8 mouse cellular contexts compared by ENCODE assay signal in genomic region chr13:104792184-104792583, GRCm38 (mm10). TPM values are rescaled to one million over a fixed set of nuclear protein-coding genes. Genes with fewer than 3 reads are reported as not detected.
DNase-seq lines count a peak whose midpoint lies in the region; ATAC-seq lines count a peak whose summit lies in the region.

TSS of gene Srek1ip1 (plus strand) at chr13:104792484.

- H3K4me1 ChIP-seq in kidney, embryonic 16.5 days (ENCODE audit: insufficient read depth, low read length) = no peaks in the 10 kb centered on the region
- no peaks in the 10 kb centered on the region for H3K4me1 ChIP-seq in heart, embryonic 10.5 days
- no peaks in the 10 kb centered on the region for H3K4me1 ChIP-seq in neural tube, embryonic 14.5 days (ENCODE audit: control insufficient read depth, insufficient read depth, low read length)

- H3K27ac ChIP-seq in kidney, embryonic 16.5 days (ENCODE audit: low read length) = no peak within 1 kb of the TSS
- no peak within 1 kb of the TSS for H3K27ac ChIP-seq in heart, embryonic 10.5 days
- H3K27ac ChIP-seq in neural tube, embryonic 14.5 days (ENCODE audit: low read depth, low read length) = no peak within 1 kb of the TSS

- H3K9me3 ChIP-seq in kidney, embryonic 16.5 days (ENCODE audit: low read length) = no peaks in the 10 kb centered on the region
- no peaks in the 10 kb centered on the region for H3K9me3 ChIP-seq in heart, embryonic 10.5 days
- H3K9me3 ChIP-seq in neural tube, embryonic 14.5 days (ENCODE audit: control insufficient read depth, low read length) = no peaks in the 10 kb centered on the region

- H3K36me3 ChIP-seq in kidney, embryonic 16.5 days (ENCODE audit: insufficient read depth, low read length) = 0 out of 2 replicates have a peak, but pooled peaks cover 4% of the 10 kb centered on the region
- H3K36me3 ChIP-seq in heart, embryonic 10.5 days = peaks cover 24% of the 10 kb centered on the region; the same call in 1 of the 2 replicates
- H3K36me3 ChIP-seq in neural tube, embryonic 14.5 days (ENCODE audit: control insufficient read depth, insufficient read depth, low read length) = peaks cover 10% of the 10 kb centered on the region; the same call in 1 of the 2 replicates

- no peak within 1 kb of the TSS for H3K9ac ChIP-seq in kidney, embryonic 16.5 days (replicated peaks; ENCODE audit: low read length)
- no peak within 1 kb of the TSS for H3K9ac ChIP-seq in neural tube, embryonic 14.5 days (replicated peaks; ENCODE audit: low read depth, low read length)

- DNase-seq in kidney, adult 9 months = no peak
- no peak for DNase-seq in adrenal gland, postnatal 4 days (ENCODE audit: low spot score in 2 of 2)
- no peak for DNase-seq in heart, embryonic 10.5 days (ENCODE audit: low spot score)
- DNase-seq in layer of hippocampus, postnatal 25 days (ENCODE audit: extremely low spot score in 1 of 2, low spot score in 1 of 2) = no peak
- DNase-seq in cerebellum, postnatal 4 days (ENCODE audit: low spot score in 2 of 2) = no peak
- DNase-seq in T-cell, adult 2 months (ENCODE audit: low spot score) = no peak

- H3K4me2 ChIP-seq in kidney, embryonic 16.5 days (replicated peaks; ENCODE audit: low read depth, low read length) = no peak within 1 kb of the TSS
- H3K4me2 ChIP-seq in neural tube, embryonic 14.5 days (ENCODE audit: low read depth, low read length) = no peak within 1 kb of the TSS

- WGBS in kidney, embryonic 16.5 days = 89% methylated on average over 11 of the region's 11 CpGs
- 92% methylated on average over 11 of the region's 11 CpGs for WGBS in heart, embryonic 10.5 days
- WGBS in neural tube, embryonic 14.5 days = 95% methylated on average over 11 of the region's 11 CpGs

- no peaks in the 10 kb centered on the region for H3K27me3 ChIP-seq in kidney, embryonic 16.5 days (ENCODE audit: insufficient read depth, low read length)
- H3K27me3 ChIP-seq in heart, embryonic 10.5 days (ENCODE audit: insufficient read depth, poor library complexity, severe bottlenecking) = no peaks in the 10 kb centered on the region
- H3K27me3 ChIP-seq in neural tube, embryonic 14.5 days (ENCODE audit: control insufficient read depth, insufficient read depth, low read length) = no peaks in the 10 kb centered on the region

- no peak within 1 kb of the TSS for H3K4me3 ChIP-seq in kidney, embryonic 16.5 days (ENCODE audit: low read length)
- H3K4me3 ChIP-seq in heart, embryonic 10.5 days = no peak within 1 kb of the TSS
- no peak within 1 kb of the TSS for H3K4me3 ChIP-seq in neural tube, embryonic 14.5 days (ENCODE audit: low read depth, low read length)

- ATAC-seq in kidney, embryonic 16.5 days (ENCODE audit: low FRiP score, low TSS enrichment) = no peak
- ATAC-seq in neural tube, embryonic 14.5 days (ENCODE audit: low read depth) = no peak

RNA-seq across cellular contexts. Expression of gene Srek1ip1, which starts in this region (rescaled TPM):
- 23.7 and 26.5 TPM in 2 replicates for polyA plus RNA-seq in kidney, embryonic 16.5 days (2015; fragmentation: Nextera tagmentation; extraction: Ambion mirVana)
- total RNA-seq in adrenal gland, postnatal 4 days (2021) = 10 to 100 TPM; 23.2 to 25.3 TPM
- polyA plus RNA-seq in heart, embryonic 10.5 days (2016; fragmentation: Nextera tagmentation; extraction: Ambion mirVana) = 14.5 and 16.1 TPM in 2 replicates
- total RNA-seq in layer of hippocampus, postnatal 25 days (2021) = 10 to 100 TPM; 18.0 to 18.9 TPM
- polyA plus RNA-seq in neural tube, embryonic 14.5 days (2014; fragmentation: Nextera tagmentation; extraction: Ambion mirVana) = 13.6 and 14.2 TPM in 2 replicates
